Mouse (Mus musculus) CH12.LX (cell line): Measurements from ENCODE around the gene Hmgcs1.

Experiments used
- CTCF ChIP-seq, 2 experiments: IDR thresholded peaks in 1 of 2; conservative IDR thresholded peaks in 1 of 2; 2 replicates each; pipeline ENCODE4 v1.5.1; 2011 to 2012; ENCODE audit warnings: low read depth in 2 of 2, low read length in 2 of 2, improper control_type of control experiment in 1 of 2, inconsistent platforms in 1 of 2, mild to moderate bottlenecking in 1 of 2, moderate library complexity in 1 of 2
- E2F4 ChIP-seq: IDR thresholded peaks from 2 replicates; pipeline ENCODE4 v1.6.1; 2011; ENCODE audit warnings: low read depth, low read length, improper control_type of control experiment; ENCODE audit not compliant: insufficient replicate concordance
- GABPA ChIP-seq: IDR thresholded peaks from 2 replicates; pipeline ENCODE4 v1.6.1; 2012; ENCODE audit warnings: low read depth, low read length, improper control_type of control experiment, inconsistent platforms; ENCODE audit not compliant: insufficient replicate concordance
- NRF1 ChIP-seq: IDR thresholded peaks from 2 replicates; pipeline ENCODE4 v1.6.1; 2014; ENCODE audit warnings: low read depth, mild to moderate bottlenecking, inconsistent platforms, low read length, improper control_type of control experiment, moderate library complexity
- POLR2A ChIP-seq: IDR thresholded peaks from 2 replicates; pipeline ENCODE4 v1.6.1; 2011; ENCODE audit warnings: low read depth, mild to moderate bottlenecking, improper control_type of control experiment, low read length
- POLR2AphosphoS2 ChIP-seq: IDR thresholded peaks from 2 replicates; pipeline ENCODE4 v1.6.1; 2011; ENCODE audit warnings: low read depth, low read length, improper control_type of control experiment
- SIN3A ChIP-seq: IDR thresholded peaks from 2 replicates; pipeline ENCODE4 v1.6.1; 2012; ENCODE audit warnings: low read length, improper control_type of control experiment, inconsistent platforms
- UBTF ChIP-seq: IDR thresholded peaks from 2 replicates; pipeline ENCODE4 v1.6.1; 2012; ENCODE audit warnings: low read depth, mild to moderate bottlenecking, inconsistent platforms, low read length, improper control_type of control experiment, moderate library complexity
- ZC3H11A ChIP-seq: IDR thresholded peaks from 2 replicates; pipeline ENCODE4 v1.6.1; 2012; ENCODE audit warnings: low read depth, mild to moderate bottlenecking, inconsistent platforms, low read length, improper control_type of control experiment
- ZNF384 ChIP-seq: IDR thresholded peaks from 2 replicates; pipeline ENCODE4 v1.6.1; 2012; ENCODE audit warnings: low read depth, low read length, improper control_type of control experiment, inconsistent platforms

DNA sequence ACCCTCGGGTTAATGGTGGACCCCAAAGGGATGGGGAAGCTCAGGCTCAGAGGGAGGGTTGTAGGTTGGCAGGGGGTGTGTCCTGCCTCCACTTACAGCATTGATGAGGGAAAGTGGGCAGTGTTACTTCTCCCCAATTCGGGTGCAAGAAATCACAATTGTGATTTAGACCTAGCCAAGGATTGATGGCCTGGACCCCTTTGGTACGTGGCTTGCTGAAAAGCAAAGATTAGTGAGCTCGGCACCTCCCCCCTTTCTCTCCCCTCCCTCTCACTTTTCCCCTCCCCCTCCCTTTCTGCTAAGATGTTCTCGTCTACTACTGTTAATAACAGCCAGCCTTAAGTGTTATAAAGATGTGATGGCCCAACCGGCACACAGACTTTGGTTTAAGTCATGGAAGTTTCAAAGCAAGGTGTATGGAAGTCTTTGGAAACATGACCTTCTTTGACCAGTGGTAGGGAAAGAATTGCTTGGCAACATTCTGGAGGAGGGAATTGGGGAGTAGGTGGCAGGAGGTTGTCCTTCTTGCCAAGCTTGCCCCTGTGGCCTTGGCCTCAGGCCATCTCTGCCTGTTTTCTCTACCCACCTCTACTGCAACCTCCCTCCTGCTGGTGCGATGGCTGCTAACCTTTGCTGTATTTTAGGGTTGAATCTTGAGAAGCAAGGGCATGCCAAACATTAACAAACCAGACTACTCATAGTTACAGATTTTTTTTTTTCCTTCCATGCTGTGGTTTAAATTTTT lies 869 bp downstream of the Hmgcs1 start:
- TF ChIP-seq E2F4 (no peak), NRF1 (no peak), CTCF (conservative IDR thresholded peaks at IDR 0.05 in 1 of 2, IDR thresholded peaks at IDR 0.05 in 1 of 2; ENCODE audit: low read depth in 2 of 2, low read length in 2 of 2) (no peak), ZNF384 (no peak), POLR2A (no peak), POLR2AphosphoS2 (no peak), ZC3H11A (no peak), GABPA (no peak), UBTF (no peak), SIN3A (no peak)
